Mouse (Mus musculus) mesoderm, embryonic 11.5 days (tissue): ENCODE measurements around the gene Nin.

Experiments used
- DNase-seq: peaks from one replicate; pipeline ENCODE4 v3.0.0-alpha.2; 2012; ENCODE audit warnings: low read depth, low spot score

Nin gene

GRCm38 (mm10) chr12:70083737-70084136 lies 29.8 kb downstream of the Nin start:
- no peak for DNase-seq

GRCm38 (mm10) chr12:70082935-70083532 lies 30.5 kb downstream of the Nin start:
- DNase-seq, result no peak

DNA sequence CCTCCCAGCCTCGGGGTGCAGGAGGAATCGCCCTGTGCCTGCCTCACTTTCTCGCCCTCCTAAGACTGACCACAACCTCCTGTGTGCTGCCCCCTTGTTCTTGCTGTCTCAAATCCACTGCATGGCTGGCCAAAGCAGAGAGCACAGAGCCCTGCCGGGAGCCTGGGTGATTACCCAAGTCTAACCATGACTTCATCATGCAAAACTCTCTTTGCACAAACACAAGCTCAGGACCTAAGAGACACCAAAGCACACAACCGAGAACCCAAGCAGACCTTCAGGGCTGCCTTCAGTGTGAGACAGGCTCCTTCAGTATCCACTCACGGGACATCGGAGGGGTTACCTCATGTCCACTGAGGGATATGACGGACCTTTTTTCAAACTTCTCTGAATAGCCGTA lies 31.0 kb downstream of the Nin start:
- DNase-seq, result no peak

DNA sequence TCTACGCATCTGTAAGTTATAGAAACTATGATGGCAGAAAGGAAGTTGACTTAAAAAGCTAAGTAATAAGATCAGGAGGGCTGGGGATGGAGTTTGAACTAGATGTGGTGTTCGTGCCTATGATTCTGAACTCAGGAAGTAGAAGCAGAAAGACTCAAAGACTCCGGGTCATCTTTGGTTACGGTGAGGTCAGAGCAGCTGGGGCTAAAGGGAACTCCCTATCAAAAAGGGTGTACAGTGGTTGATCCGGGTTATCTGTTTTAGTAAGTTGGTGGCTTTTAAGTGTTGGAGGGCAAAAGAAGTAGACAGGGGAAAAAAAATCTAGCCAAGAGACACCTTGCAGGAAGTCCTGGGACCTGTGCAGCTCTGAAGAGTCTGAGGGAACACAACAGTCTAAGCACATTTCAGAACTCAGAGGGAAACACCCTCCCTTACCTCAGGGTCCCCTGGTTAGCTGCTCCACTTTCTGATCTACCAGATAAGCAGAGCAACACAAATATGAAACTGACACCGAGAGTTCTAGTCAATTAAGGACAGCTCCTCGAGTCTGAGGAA lies 35.0 kb downstream of the Nin start:
- no peak for DNase-seq

DNA sequence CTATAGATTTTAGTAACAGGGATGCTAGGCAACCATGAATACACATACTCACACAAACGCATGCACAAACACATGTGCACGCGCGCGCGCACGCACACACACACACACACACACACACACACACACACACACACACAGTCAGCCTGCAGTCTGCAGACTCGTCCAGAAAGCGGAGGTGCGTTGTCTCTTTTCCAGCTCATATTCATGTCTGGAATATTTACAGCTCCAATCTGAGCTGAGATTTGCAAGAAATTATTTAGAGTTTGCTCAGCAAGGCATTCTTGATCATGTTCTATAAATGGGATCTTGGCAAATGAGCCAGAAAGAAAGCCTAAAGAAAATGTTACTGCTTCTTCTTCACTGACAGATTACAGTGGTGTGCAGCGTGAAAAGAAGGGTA lies 37.0 kb downstream of the Nin start:
- DNase-seq, result no peak

DNA sequence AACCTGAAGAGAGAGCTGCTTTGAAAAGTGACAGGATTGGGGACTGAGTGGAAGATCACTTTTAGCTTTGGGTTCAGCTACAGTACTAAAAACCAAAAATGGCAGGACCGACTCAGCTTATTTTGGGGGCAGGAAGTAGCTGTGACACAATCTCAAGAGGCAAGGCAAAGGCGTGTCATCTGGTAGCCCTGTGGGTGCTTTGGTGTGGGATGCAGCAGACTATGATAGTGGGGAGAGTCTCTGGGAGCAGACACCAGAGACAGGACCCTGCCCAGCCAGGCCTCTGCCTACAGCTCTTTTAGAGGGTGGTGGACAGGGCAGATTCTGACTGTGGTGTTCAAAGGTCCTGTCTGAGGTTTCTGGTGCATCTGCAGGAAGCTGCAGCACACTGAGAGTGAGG lies 38.5 kb downstream of the Nin start:
- DNase-seq, result no peak

GRCm38 (mm10) chr12:70070888-70071287 lies 42.6 kb downstream of the Nin start:
- peak; percentile 9 for DNase-seq

DNA sequence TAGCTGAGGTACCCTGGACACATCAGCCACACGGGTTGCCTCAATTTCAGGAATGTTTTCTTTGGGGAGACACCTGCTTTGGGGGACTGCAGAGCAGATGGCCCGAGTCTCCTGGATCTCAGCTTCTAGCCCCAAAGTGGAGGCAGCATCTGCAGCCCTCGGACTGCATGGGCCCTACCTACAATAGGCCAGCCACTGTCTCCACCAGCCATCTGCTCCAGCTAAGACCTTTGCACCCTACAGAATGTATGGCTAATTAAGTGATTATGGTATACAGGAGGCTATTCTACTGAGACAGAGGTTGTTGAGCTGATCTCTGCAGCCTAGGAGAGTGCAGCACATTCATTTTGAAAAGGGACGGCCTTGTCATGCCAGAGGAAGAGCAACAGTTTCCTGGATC lies 43.2 kb downstream of the Nin start:
- DNase-seq, result peak; percentile 59

- peak; percentile 46 for DNase-seq
These were observed 44.8 kb downstream of the Nin start for GRCm38 (mm10) chr12:70068647-70069257.

DNA sequence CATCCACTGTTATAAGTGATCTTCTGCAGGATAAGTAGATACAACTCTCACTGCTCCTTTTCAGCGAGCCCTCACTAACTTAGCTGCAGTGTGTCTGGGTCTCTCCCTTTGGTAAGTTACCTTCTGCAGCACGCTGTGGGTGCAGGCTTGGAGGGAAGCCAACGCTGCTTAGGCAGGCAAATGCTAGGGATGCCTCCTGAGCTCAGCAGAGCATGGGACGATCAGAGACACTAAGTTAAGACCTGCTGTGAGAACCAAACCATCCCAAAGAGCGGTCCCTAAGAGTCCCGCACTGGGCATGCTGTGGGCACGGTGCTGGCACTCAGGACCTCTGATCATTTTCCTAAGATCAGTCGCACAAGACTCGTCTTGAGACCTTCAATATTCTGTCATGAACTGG lies 45.7 kb downstream of the Nin start:
- no peak for DNase-seq

DNA sequence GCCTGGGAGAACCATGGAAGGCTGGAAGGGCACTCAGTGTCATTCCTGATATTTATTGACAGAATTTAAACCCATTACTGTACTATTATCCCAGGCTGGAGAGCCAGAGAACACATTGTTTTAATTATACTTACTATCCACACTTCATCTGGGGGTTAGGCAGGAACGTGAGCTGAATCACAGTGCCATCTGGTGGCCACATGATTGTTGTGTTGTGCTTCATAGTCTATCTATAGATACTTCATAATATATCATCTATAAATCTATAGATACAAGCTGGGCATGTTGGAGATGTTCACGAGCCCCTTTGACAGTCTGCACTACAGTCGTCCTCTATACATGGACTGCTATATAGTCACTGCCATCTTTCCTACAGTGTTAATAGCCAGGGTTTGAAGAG lies 51.4 kb downstream of the Nin start:
- DNase-seq, result peak; percentile 76

DNA sequence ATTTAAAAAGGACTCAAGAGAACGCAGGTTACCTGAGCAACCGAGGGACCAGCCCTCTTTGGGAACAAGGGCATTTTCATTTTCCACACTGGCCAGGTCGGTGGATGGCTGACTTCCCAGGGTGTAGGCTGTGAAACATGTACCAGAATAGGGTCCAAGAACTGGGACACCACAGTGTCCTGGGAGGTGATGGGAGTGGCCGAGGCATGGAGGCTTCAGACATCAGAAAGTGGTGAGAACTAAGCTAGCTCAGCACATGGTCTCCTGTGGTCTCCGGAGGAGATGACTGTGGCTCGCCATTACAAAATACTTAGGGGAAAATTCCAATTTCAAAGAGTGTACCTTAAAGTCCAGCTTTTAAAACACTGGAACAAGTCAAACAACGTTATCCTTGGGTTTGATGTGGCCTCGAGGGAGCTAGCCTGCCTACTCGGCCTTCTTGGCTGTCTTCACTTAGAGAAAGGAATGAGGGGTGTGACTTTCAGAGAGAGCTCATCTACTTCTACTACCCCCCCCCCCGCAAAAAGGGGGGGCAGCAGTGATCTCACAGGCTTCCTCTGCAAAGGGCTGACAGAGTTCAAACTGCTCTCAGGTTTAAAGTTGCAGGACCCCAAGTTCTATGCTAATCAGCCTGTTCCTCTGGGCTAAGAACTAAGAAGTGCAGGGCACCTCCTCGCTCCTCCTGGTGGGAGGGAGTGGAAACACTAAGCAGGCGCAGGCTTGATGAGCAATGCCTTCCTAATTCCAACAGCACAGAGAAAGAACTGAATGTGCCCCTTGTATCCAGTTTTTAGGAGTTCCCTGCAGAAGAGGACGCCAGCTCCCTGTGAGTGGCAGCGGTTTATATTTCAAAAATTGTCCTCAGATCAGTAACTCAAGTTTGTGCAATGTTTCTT lies 54.3 kb downstream of the Nin start:
- no peak for DNase-seq

- peak; percentile 11 for DNase-seq
These were observed 62.8 kb downstream of the Nin start for GRCm38 (mm10) chr12:70050699-70051098.

DNA sequence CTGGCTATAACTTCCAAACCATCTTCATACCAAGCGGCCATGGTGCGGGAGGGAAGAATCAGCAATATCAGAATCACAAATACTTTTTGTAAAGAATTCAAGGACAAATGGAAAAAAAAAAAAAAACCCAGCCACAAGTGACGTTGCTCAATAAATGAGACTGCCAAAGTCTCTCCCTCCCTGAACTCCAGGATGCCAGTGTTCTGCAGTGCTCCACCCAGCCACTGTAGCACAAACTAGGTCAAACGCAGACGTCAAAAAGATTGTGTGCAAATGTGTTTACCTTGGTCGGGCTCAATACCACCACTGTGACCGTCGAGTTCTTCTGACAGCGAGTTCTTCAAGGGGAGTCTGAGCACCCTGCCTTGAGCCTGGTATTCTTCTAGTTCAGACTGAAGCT lies 64.8 kb downstream of the Nin start:
- no peak for DNase-seq

- no peak for DNase-seq
These were observed 66.2 kb downstream of the Nin start for GRCm38 (mm10) chr12:70047281-70047680.

DNA sequence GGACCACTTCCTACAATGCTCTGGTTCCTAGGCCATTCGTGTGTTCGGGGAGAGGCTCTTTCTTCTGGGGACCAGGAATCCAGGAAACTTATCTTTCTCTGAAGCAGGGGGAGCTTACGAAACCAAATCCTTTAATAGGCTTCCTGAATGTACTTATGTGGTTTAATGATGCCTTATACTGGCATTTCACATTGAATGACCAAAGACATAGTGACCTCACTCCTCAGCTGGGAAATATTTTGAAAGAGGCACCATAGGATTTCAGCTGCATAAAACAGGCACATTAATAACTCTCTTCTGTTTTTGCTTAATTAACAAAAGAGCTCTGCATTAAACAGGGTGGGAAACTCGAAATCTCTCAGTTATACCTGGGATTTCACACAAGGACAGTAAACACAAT lies 69.2 kb downstream of the Nin start:
- DNase-seq, result no peak

DNA sequence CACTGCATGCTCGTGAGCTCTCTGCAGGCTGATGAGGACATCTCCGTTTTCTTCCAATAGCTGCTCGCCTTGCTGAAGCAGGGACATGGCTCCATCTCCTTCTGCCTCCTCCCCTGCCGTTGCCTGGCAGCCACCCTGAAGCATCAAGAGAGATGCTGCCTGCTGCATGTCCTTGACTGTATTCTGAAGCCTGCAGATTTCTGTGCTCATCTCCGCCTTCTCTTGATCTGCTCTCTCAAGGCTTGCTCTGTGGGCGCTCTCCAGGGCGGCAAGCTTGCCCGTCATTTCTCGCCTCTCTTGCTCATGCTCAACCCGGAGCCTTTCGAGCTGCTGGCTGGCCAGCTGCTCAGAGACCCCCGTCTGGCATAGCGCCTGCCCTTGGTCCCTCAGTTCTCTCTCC lies 70.1 kb downstream of the Nin start:
- DNase-seq, result no peak

DNA sequence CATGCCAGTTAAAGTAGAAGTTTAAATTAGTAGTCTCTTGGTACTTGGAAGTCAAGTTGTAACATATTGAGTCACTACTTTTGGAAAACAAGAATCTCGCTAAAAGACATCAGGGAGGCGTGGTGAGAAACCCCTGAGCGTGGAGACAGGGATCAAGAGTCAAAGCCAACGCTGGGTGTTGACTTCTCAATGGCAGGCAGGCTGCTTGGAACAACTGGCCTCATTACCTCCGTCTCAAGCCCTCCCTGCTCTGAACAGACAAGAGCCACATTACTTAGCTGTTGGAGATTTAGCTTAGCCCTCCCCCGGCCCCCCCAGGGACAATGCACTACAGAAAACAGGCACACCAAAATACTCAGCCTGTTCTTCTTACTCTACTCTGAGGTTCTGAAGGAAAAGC lies 72.5 kb downstream of the Nin start:
- DNase-seq, result no peak

DNA sequence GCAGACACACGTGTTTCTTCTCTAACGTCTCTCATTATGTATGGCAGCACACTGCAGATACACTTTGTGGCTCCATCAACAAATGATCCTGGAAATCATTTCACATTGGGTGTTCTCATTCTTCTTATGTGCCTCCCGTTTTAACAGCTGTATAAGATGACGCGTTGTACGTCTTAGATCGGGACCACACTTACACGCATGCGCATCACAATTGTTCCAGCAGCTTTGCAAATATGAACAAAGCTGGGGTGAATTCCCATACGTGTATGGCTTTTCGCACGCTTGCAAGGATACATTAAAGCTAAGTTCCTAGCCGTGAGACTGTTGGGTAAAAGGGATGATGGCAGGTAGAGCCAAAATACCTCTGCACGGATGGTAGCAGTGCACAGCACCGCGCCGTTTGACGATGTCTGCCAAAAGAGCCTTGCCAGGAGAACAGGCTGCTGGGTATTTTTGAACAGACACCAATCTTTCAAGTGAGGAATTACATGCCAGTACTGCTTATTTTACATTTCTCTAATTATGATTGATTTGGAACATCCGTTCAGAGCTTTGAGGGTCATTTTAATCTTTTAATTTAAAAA lies 76.7 kb downstream of the Nin start:
- DNase-seq, result no peak

- no peak for DNase-seq
These were observed 87.3 kb downstream of the Nin start for GRCm38 (mm10) chr12:70026233-70026632.

GRCm38 (mm10) chr12:70025431-70025830 lies 88.1 kb downstream of the Nin start:
- DNase-seq, result no peak

- no peak for DNase-seq
These were observed 89.9 kb downstream of the Nin start for GRCm38 (mm10) chr12:70023580-70023979.
